Comparison of ENCODE assay signal across 13 mouse cellular contexts in the genomic region with DNA sequence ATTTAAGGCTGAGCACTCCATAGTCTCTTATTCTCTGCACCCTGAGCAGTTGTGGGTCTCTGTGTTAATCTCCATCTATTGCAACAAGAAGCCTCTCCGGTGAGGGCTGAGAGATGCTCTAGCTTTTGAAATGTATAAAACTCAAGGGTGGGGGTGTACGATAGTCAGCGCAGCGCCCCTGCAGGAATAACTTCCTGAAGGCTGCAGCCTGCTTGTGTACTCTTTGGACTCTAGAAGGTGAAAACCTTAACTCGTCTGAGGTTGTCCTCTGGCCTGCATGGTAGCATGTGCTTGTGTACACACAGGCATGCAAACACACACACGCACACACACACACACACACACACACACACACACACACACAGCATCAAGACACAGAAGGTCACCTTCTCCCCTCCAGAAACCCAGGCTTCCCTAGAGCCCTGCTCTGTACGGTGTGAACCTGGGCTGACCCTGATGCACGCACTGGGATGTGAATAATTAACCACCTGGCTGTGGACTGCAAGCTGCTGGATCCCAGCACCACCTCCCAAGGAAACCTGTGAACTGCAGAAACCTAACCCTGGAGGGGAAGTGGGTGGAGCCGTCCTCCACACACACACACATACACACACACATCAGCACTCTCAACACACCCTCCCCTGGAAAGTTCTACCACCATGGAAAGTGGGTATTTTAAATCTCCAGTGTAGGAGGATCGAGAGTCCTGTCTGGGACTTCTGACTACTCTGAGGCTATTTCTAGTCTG. TPM values are rescaled to one million over a fixed set of nuclear protein-coding genes. Genes with fewer than 3 reads are reported as not detected.
A peak's percentile ranks its signal among the peaks of the same experiment; 100 is the strongest.
DNase-seq lines count a peak whose midpoint lies in the region; ATAC-seq and TF ChIP-seq lines count a peak whose summit lies in the region.
"Had no signal": no experiment of that assay in that cellular context is flagged by ENCODE, and none has a peak within 500 bp of the region (broad histone marks: within the 10 kb centered on the region; RNA-seq: fewer than 3 reads in every experiment).

No protein-coding gene starts in this region.

- H3K27me3 ChIP-seq in lung, embryonic 16.5 days (ENCODE audit: control insufficient read depth, insufficient read depth, low read depth, low read length), result no peaks in the 10 kb centered on the region
- H3K27me3 ChIP-seq in kidney, adult 2 months (replicated peaks; ENCODE audit: control insufficient read depth, insufficient read depth, low read length), result no peaks in the 10 kb centered on the region
- H3K27me3 ChIP-seq in limb, embryonic 14.5 days (ENCODE audit: control insufficient read depth, insufficient read depth, low read length), result no peaks in the 10 kb centered on the region
- H3K27me3 ChIP-seq in forebrain, embryonic 12.5 days, result no peaks in the 10 kb centered on the region
- H3K27me3 ChIP-seq: hindbrain, embryonic 13.5 days; midbrain, embryonic 15.5 days had no signal

- no peak for TF ChIP-seq CTCF in kidney, adult 2 months (conservative IDR thresholded peaks at IDR 0.05; ENCODE audit: insufficient read depth, insufficient read length, low read depth, low read length)

- H3K36me3 ChIP-seq in lung, embryonic 16.5 days (ENCODE audit: control insufficient read depth, insufficient read depth, low read length), result no peaks in the 10 kb centered on the region
- no peaks in the 10 kb centered on the region for H3K36me3 ChIP-seq in kidney, adult 2 months (ENCODE audit: control insufficient read depth, insufficient read depth, low read length)
- peaks cover 8% of the 10 kb centered on the region for H3K36me3 ChIP-seq in limb, embryonic 14.5 days (ENCODE audit: control insufficient read depth, insufficient read depth, low read length)
- H3K36me3 ChIP-seq in forebrain, embryonic 12.5 days (replicated peaks), result no peaks in the 10 kb centered on the region
- H3K36me3 ChIP-seq: G1E; hindbrain, embryonic 13.5 days; midbrain, embryonic 15.5 days had no signal

- no peak for DNase-seq in lung, postnatal 10 days
- peak; percentile 96 for DNase-seq in kidney, adult 2 months
- no peak for DNase-seq in limb, embryonic 14.5 days (ENCODE audit: low spot score)
- DNase-seq in yolk sac, embryonic 10.5 days (ENCODE audit: low spot score), result peak; percentile 88
- DNase-seq in urinary bladder, postnatal 25 days (ENCODE audit: low spot score), result no peak
- DNase-seq: forebrain, postnatal 0 days had no signal

- WGBS in lung, embryonic 16.5 days, result 47% methylated on average over 10 of the region's 10 CpGs
- 31% methylated on average over 10 of the region's 10 CpGs for WGBS in kidney, adult 2 months
- WGBS in limb, embryonic 14.5 days, result 56% methylated on average over 10 of the region's 10 CpGs
- 79% methylated on average over 10 of the region's 10 CpGs for WGBS in forebrain, embryonic 12.5 days

- no peak overlapping the region for H3K4me2 ChIP-seq in lung, embryonic 16.5 days (ENCODE audit: low read depth, low read length)
- H3K4me2 ChIP-seq in limb, embryonic 14.5 days (replicated peaks; ENCODE audit: low read depth, low read length, severe bottlenecking), result no peak overlapping the region
- H3K4me2 ChIP-seq in forebrain, embryonic 12.5 days, result no peak overlapping the region
- H3K4me2 ChIP-seq: hindbrain, embryonic 13.5 days; midbrain, embryonic 15.5 days had no signal

- peaks cover 2% of the 10 kb centered on the region; the same call in 1 of the 2 replicates for H3K4me1 ChIP-seq in lung, embryonic 16.5 days (replicated peaks; ENCODE audit: control insufficient read depth, insufficient read depth, low read length)
- H3K4me1 ChIP-seq in kidney, adult 2 months (ENCODE audit: control insufficient read depth, insufficient read depth, low read length), result peaks cover 41% of the 10 kb centered on the region
- peaks cover 19% of the 10 kb centered on the region for H3K4me1 ChIP-seq in limb, embryonic 14.5 days (ENCODE audit: control insufficient read depth, insufficient read depth, low read length)
- no peaks in the 10 kb centered on the region for H3K4me1 ChIP-seq in forebrain, embryonic 12.5 days
- H3K4me1 ChIP-seq: hindbrain, embryonic 13.5 days; midbrain, embryonic 15.5 days had no signal

- H3K27ac ChIP-seq in lung, embryonic 16.5 days (ENCODE audit: low read length), result 0 out of 2 replicates have a peak overlapping the region, but pooled peaks have one; percentile 12
- H3K27ac ChIP-seq in kidney, adult 2 months (ENCODE audit: insufficient read depth, low read depth, low read length), result peak overlapping the region; percentile 92
- H3K27ac ChIP-seq in limb, embryonic 14.5 days (replicated peaks; ENCODE audit: low read depth, low read length), result no peak overlapping the region
- H3K27ac ChIP-seq in forebrain, embryonic 12.5 days, result no peak overlapping the region
- H3K27ac ChIP-seq: hindbrain, embryonic 13.5 days; midbrain, embryonic 15.5 days had no signal

- H3K4me3 ChIP-seq in lung, embryonic 16.5 days (ENCODE audit: low read length), result no peak overlapping the region
- H3K4me3 ChIP-seq in kidney, adult 2 months (ENCODE audit: insufficient read depth, low read depth, low read length), result no peak overlapping the region
- no peak overlapping the region for H3K4me3 ChIP-seq in limb, embryonic 14.5 days (replicated peaks; ENCODE audit: low read length)
- H3K4me3 ChIP-seq in forebrain, embryonic 12.5 days (replicated peaks), result no peak overlapping the region
- H3K4me3 ChIP-seq: hindbrain, embryonic 13.5 days; midbrain, embryonic 15.5 days had no signal

- peak; percentile 73 for ATAC-seq in lung, embryonic 16.5 days (ENCODE audit: low read depth)
- peak; percentile 24; the same call in 1 of the 2 replicates for ATAC-seq in limb, embryonic 14.5 days (ENCODE audit: low FRiP score, low read depth)
- ATAC-seq in megakaryocyte, adult 5-6 weeks (ENCODE audit: poor library complexity, severe bottlenecking), result no peak
- no peak for ATAC-seq in forebrain, embryonic 12.5 days (ENCODE audit: low FRiP score)
- ATAC-seq: forebrain, postnatal 0 days; midbrain, embryonic 15.5 days had no signal

- H3K9ac ChIP-seq in lung, embryonic 16.5 days (ENCODE audit: low read length), result no peak overlapping the region
- H3K9ac ChIP-seq in limb, embryonic 14.5 days (ENCODE audit: low read depth, low read length, severe bottlenecking), result no peak overlapping the region
- no peak overlapping the region for H3K9ac ChIP-seq in forebrain, embryonic 12.5 days
- H3K9ac ChIP-seq: forebrain, postnatal 0 days; hindbrain, embryonic 13.5 days; midbrain, embryonic 15.5 days had no signal

- no peaks in the 10 kb centered on the region for H3K9me3 ChIP-seq in lung, embryonic 16.5 days (ENCODE audit: control insufficient read depth, low read length)
- H3K9me3 ChIP-seq in limb, embryonic 14.5 days (ENCODE audit: control insufficient read depth, low read length), result 0 out of 2 replicates have a peak, but pooled peaks cover 6% of the 10 kb centered on the region
- H3K9me3 ChIP-seq in forebrain, embryonic 12.5 days, result 0 out of 2 replicates have a peak, but pooled peaks cover 6% of the 10 kb centered on the region
- H3K9me3 ChIP-seq: midbrain, embryonic 15.5 days had no signal

- no peak for TF ChIP-seq POLR2A in kidney, adult 2 months (IDR thresholded peaks at IDR 0.05; ENCODE audit: low read depth, low read length)
- TF ChIP-seq POLR2A in limb, embryonic 14.5 days (IDR thresholded peaks at IDR 0.05; ENCODE audit: borderline replicate concordance, extremely low read depth, insufficient read depth, insufficient read length), result no peak

RNA-seq across cellular contexts. Expression of gene Bmp7, which starts 39.0 kb away (rescaled TPM):
- polyA plus RNA-seq in lung, embryonic 16.5 days (2015; fragmentation: Nextera tagmentation; extraction: Ambion mirVana), result 6.2 and 6.8 TPM in 2 replicates
- polyA plus RNA-seq in kidney, adult 2 months (2012; rRNA removed), result 47.6 and 51.2 TPM in 2 replicates
- 41.9 and 52.2 TPM in 2 replicates for polyA plus RNA-seq in limb, embryonic 14.5 days (2012; rRNA removed)
- 28.6 and 33.4 TPM in 2 replicates for polyA plus RNA-seq in limb, embryonic 14.5 days (2014; fragmentation: Nextera tagmentation; extraction: Ambion mirVana)
- 0.43 TPM in 1 of 2 replicates, not detected in the other for total RNA-seq in megakaryocyte, adult 5-6 weeks (2015)
- 0.04 and 0.37 TPM in 2 replicates for total RNA-seq in megakaryocyte, adult 5-6 weeks (2017)
- polyA plus RNA-seq in forebrain, embryonic 12.5 days (2016; fragmentation: Nextera tagmentation; extraction: Ambion mirVana), result 9.5 and 13.2 TPM in 2 replicates
- total RNA-seq: common myeloid progenitor, adult 5-6 weeks had no signal
- polyA plus RNA-seq: G1E had no signal

Comparison
In these comparisons a context has a peak if more than half of its experiments do, and no peak if none do; other contexts are left out.
1. ATAC-seq: peak in lung, embryonic 16.5 days (single experiment) and limb, embryonic 14.5 days (single experiment); none in megakaryocyte, adult 5-6 weeks (single experiment) and forebrain, embryonic 12.5 days (single experiment).
2. H3K27ac ChIP-seq: peak in lung, embryonic 16.5 days (single experiment) and kidney, adult 2 months (single experiment); none in limb, embryonic 14.5 days (single experiment) and forebrain, embryonic 12.5 days (single experiment).
3. DNase-seq: peak in kidney, adult 2 months (single experiment) and yolk sac, embryonic 10.5 days (single experiment); none in lung, postnatal 10 days (single experiment), limb, embryonic 14.5 days (single experiment) and urinary bladder, postnatal 25 days (single experiment).